Mouse (Mus musculus): ENCODE data around the gene Mageb5. TPM values are rescaled to one million over a fixed set of nuclear protein-coding genes. Genes with fewer than 3 reads are reported as not detected.

Mageb5 gene
- polyA plus RNA-seq (2014; fragmentation: Illumina TruSeq; extraction: RNeasy Lipid Tissue Mini Kit (QIAGEN cat#74804); ENCODE audit: low read depth, low replicate concordance), result not detected

GRCm38 (mm10) chrX:91782918-91783317, at the start of gene Mageb5:
Mageb5 (minus strand) TSS chrX:91783018.

Other genes with a start within 250 kb of the Mageb5 start
- gene 1700084M14Rik, start 207.1 kb downstream of the Mageb5 start, polyA plus RNA-seq (2014; fragmentation: Illumina TruSeq; extraction: RNeasy Lipid Tissue Mini Kit (QIAGEN cat#74804); ENCODE audit: low read depth, low replicate concordance), result not detected
- not detected for gene Gm14781, start 150.8 kb downstream of the Mageb5 start, polyA plus RNA-seq (2014; fragmentation: Illumina TruSeq; extraction: RNeasy Lipid Tissue Mini Kit (QIAGEN cat#74804); ENCODE audit: low read depth, low replicate concordance)
- not detected for gene Mageb1, start 233.3 kb upstream of the Mageb5 start, polyA plus RNA-seq (2014; fragmentation: Illumina TruSeq; extraction: RNeasy Lipid Tissue Mini Kit (QIAGEN cat#74804); ENCODE audit: low read depth, low replicate concordance)